Mouse (Mus musculus) naive thymus-derived CD4-positive, alpha-beta T cell, adult 2 months (primary cell): ENCODE measurements around the gene Ucn.
A peak's percentile ranks its signal among the peaks of the same experiment; 100 is the strongest.

Experiments
- DNase-seq: peaks from one replicate; pipeline ENCODE4 v3.0.0-alpha.2; 2011; ENCODE audit warnings: low read depth

Ucn gene

DNA sequence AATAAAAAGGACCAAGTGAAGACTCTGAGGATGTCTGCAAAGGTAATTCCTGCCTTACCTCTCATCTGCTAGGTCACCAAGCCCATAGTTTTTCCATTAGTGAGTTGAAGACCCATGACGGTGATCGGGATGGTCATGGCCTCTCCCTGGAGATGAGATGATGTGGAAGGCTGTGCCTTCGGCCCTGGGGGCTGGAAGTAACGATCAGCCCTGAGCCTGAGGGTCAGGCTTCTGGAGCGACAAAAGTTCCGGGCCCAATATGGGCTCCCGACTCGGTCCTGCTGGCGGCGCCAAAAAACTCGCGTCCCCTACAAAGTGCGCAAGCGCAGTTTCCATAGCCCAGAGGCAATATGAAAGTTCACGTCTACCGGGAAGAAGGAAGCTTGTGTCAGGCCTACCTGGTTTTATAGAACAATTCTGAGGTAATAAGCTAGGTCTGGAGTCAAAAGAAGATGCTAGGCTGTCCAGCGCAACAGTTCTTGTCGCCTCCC is 30.6 kb downstream of the Ucn start, which contains the start of gene Slc30a3:
Slc30a3 (minus strand) TSS at position 238 of the 491 bp plus-strand sequence.
- DNase-seq, result no peak

DNA sequence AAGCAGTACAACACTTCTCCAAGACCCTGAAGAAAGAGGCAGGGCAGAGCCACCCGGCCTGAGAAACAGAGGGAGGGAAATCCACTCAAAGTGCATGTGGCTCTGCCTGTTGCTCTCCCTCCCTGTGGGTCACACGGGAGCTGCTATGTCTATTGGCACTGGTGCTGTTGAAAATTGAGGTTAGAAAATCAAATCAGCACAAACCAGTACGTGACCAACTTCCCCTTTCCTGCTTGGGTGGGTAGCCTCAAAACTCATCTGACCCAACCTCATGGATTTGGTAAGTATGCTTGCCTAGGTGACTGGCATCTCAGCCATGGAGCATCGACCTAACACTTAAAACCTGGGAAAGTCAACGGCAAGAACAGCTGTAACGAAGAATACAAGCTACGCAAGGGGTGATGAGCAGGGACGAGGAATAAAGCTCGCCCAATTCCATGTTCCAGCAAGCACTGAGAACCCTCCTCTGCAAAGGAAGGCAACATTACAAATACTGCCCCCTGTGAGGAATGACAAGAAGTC is 32.8 kb downstream of the Ucn start, which contains the start of gene Dnajc5g:
Dnajc5g (plus strand) TSS at position 472 of the 522 bp plus-strand sequence.
- DNase-seq, result no peak

- no peak for DNase-seq
Measured at GRCm38 (mm10) chr5:31095711-31096480, 42.7 kb downstream of the Ucn start.

GRCm38 (mm10) chr5:31094799-31095691 is 43.6 kb downstream of the Ucn start:
- peak; percentile 76 for DNase-seq

DNA sequence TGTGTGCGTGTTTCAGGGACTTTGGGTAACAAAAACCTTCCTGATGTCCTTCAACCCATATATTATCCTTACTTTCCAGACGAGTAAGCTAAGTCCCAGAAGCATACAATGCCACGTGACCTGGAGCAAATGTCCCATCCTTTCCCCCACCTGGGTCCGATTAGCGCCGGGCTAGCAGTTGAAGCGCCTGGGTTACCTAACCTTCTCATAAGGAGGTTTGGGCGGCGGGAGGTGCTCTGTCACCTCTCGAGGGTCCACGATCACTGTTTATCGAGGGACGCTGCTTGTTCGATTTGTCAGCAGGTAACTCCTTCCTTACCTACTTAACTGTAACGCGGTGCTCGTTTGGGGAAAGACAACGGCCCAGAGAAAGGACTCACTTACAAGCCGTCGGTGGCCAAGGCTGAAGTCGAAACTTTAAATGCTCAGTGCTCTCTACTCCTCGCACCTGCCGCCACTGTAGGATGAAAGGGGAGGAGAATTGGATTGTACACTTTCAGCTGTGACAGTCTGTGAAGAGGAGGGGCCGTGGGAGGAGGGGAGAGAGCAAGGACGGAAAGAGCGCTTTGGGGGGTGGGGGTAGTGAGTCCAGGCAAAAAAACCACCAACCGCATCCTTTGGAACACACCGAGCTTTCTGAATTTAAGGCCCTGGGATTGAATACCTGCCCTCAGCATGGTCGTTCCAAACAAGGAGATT is 44.4 kb downstream of the Ucn start:
- DNase-seq, result peak; percentile 67

GRCm38 (mm10) chr5:31093151-31094041 is 45.2 kb downstream of the Ucn start:
- peak; percentile 64 for DNase-seq

DNA sequence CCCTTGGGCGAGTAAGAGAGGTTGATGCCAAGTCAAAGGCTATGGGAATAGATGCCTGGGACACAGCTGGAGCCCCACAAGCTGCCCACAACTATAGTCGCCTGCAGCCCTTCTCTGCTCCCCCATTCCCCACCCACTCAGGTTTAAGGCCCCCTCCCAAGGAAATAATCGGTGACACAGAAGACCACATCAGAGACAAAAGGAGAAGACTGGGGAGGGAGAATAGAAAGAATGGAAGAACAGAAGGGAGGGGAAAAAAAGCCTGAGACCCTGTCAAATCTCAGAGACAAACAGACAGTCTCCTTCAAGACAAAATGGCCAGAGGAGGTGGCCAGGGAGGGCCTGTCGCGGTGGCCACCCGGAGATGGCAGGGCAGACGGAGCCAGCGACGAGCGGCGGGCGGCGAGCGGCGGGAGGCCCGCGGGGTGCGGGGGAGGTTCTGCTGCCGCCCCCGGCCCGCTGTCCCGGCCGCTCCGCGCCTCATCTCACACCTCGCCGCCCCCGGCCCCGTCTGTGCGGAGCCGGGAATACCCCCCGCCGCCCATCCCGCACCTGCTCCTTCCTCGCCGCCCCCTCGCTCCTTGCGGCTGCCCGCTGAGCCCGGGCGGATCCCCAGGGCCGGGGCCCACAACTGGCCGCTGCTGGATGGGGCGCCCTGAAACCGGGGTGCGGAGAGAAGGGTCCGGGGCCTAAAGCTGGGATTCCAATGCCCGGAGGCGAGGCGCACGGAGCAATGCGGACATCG is 46.2 kb downstream of the Ucn start:
- no peak for DNase-seq
